Mouse (Mus musculus) cerebellum, adult 9-10 months (tissue): ENCODE results near the gene Ift81.

Experiments
- DNase-seq: peaks from one replicate; pipeline ENCODE4 v3.0.0; 2022

Gene Ift81

DNA sequence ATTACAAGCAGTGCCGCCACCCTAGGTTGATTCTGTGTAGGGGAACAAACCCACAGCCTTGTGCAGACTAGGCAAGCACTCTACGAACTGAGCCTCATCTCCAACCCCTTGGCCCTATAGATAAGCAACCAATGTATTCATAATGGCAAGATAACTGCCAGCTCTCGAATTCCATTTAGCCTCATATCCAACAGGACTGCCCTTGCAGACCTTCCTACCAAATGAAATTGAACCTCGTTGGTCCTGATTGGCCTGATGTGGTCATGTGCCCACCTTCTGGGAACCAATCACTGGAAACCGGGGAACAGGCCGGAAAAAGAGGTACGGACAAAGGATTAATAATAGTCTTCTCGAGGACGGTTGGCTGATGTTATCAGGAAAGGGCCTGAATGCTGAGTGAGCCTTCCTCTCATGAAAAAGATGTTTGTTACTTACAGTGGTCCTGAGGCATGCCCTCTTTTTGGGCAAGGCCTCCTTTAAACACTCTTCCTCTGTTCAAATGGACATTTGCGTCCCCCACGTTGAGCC is 10.7 kb upstream of the Ift81 start:
- no peak for DNase-seq

DNA sequence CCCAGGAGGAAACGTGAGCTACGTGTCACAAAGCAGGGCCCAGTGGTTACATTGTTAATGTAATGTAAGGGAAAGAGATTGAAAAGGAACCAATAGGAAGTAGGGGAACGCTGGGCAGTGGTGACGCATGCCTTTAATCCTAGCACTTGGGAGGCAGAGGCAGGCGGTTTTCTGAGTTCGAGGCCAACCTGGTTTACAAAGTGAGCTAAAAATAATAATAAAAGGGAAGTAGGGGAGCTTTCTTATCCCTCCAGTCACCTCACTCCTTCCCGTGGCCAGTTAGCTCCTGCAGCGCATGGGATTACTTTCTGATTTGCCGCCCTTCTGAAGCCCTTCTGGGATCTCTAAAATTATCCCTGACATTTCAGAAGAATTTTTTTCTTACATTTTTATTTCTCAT is 9.5 kb upstream of the Ift81 start:
- no peak for DNase-seq

- no peak for DNase-seq
Measured at GRCm38 (mm10) chr5:122622526-122622925, 8.2 kb upstream of the Ift81 start.

- no peak for DNase-seq
Measured at GRCm38 (mm10) chr5:122621376-122621886, 7.1 kb upstream of the Ift81 start.

DNA sequence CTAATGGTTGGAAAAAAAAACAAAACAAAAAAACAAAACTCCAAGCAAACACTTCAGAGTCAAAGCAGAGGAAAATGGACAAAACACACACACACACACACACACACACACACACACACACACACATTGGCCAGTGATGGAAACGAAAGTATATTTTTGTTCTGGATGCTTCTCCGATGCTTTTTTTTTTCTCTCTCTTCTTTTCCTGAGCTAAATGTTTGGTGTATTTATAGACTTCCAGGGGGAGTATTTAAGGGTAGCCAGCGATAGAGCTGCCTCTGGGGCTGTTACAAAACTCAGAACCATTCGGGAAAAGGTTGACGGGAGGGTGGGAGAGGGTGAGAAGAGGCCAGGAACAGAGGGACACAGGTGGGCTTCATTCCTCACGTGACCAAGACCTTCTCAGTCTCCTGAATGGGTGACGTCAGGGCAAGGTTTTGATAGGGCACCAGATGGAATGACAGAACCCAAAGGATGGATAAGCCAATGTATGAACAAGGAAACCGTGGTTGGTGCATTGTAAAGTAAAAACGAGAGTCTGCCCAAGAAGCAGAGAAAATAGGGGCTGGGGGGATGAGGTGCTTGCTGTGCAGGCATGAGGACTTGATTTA is 5.5 kb upstream of the Ift81 start:
- no peak for DNase-seq

DNA sequence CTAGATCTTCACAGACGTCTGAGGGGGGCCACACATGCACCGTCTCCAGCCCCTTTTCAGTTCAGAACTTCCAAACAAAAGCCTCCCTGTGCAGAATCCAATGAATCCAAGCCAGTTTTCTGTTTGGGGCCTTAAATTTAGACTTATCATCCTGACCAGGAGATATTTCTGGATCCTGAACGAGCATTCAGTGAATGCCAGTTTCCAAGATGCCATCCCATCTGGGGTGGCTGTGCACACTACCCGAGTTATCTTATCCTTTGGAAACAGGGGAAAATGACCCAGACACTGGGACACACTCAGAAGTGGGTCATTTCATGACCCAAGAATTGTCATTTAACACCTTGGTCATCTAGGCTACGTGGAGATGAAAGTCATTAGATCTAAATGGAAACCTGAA is 3.4 kb upstream of the Ift81 start:
- no peak for DNase-seq

- no peak for DNase-seq
Measured at GRCm38 (mm10) chr5:122611651-122612050, 2.7 kb downstream of the Ift81 start.

DNA sequence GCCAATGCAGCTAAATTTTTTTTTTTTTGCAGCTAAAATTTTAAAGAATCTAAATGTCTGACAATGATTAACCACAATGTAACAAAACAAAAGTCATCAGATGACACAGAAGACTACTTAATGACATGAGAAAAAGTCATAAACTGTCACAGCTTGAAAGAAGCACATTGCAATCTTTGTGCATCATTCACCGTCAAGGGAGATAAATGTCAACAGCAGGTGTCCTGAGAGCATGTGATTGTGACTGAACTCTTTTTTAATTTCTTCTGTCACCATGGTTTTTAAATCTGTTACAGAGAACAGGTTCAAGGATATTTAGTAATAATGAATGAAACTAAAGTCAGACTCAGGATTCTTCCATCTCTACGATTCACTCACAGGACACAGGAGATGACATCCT is 9.4 kb downstream of the Ift81 start:
- no peak for DNase-seq

- DNase-seq: no peak
Measured at GRCm38 (mm10) chr5:122602233-122602632, 12.1 kb downstream of the Ift81 start.

- DNase-seq: no peak
Measured at GRCm38 (mm10) chr5:122595470-122595869, 18.8 kb downstream of the Ift81 start.

DNA sequence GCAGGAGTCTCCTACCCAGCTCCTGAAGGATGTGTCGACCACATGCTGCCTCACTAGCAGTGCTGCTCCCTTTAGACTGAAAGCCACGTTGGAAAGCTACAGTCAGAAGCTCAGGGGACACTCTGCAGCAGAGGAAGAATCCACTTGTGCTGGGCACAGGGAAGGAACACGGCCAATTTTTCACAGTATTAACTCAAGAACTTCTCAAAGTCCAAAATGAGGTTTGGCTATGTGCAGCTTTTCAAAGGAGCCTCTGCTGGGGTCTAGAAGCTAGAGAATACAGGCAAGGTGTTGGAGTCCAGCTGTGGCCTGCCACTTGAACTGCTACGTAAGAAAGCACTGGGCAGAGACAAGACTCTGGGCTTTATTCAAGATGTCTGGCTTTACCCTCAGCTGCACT is 24.4 kb downstream of the Ift81 start:
- DNase-seq: no peak

DNA sequence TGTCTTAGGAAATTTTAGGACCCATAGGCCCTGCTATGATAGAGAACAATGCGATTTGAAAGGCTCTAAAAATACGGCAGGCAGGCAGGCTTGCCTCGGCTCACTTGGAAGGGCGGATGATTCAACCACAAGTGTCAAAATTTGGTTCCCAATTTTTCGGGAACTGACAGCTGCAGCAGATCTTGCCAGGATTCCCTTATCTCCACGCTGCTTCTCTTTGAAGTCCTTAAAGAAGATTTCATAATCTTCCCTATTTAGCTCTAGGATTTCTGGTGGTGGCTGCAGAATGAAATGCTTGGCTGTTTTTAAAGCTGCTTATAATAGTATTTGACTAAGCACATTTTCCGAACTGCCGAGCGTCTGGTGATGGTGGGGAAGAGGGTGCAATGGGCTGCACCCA is 28.8 kb downstream of the Ift81 start:
- no peak for DNase-seq

- no peak for DNase-seq
Measured at GRCm38 (mm10) chr5:122584093-122584492, 30.2 kb downstream of the Ift81 start.

DNA sequence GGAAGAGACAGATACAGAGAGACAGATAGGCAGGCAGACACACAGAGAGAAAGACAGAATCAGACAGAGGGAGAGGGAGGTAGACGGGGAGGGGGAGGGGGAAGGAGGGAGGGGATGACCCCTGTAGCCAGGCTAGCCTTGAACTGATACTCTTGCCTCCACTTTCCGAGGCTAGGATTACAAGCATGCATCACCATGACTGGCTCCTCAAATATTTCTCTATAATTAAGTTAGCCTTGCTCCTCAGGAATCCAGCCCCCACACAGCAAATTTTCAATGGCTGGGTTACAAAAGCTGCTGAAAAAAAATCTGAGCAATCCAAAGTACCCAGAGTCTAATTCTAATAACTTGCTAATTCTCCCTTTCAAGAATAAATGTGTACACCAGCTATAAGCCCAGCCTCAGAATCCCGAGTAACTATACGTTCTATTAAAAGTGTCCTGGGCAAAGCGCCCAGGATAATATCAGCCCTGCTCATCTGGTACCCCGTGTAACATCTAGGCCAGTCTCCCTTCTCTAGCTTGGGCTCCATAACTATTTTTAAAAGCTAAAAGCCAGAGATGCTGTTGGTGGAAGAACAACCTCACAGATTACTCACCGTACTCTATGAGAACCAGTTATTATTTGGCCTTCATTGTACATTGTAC is 37.5 kb downstream of the Ift81 start:
- no peak for DNase-seq

- no peak for DNase-seq
Measured at GRCm38 (mm10) chr5:122572001-122572400, 42.3 kb downstream of the Ift81 start.

DNA sequence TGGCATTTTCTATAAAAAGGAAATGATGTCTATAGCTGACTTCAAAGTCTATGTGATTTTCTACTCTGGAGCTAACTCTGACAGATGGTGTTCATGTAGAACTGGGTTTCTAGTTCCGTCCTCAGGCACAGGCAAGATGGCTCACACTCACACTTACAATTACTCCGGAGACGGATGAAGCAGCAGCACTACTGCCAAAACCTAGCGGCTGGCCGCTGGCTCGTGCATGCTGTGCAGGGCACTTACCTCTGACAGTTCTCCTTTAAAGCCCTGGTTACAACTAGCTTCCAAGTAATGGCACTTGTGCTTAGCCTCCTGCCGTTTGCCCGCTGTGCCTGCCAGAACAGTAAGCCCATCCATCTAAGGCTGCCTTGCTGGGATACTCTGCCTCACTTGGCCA is 47.7 kb downstream of the Ift81 start:
- peak; percentile 85 for DNase-seq

GRCm38 (mm10) chr5:122560654-122561053 is 53.7 kb downstream of the Ift81 start:
- no peak for DNase-seq

- no peak for DNase-seq
Measured at GRCm38 (mm10) chr5:122558127-122558526, 56.2 kb downstream of the Ift81 start.

- no peak for DNase-seq
Measured at GRCm38 (mm10) chr5:122555107-122555506, 59.2 kb downstream of the Ift81 start.

GRCm38 (mm10) chr5:122552638-122553037 is 61.7 kb downstream of the Ift81 start:
- no peak for DNase-seq

GRCm38 (mm10) chr5:122550460-122550859 is 63.9 kb downstream of the Ift81 start:
- no peak for DNase-seq

- DNase-seq: no peak
Measured at GRCm38 (mm10) chr5:122548671-122549070, 65.6 kb downstream of the Ift81 start.

GRCm38 (mm10) chr5:122547810-122548209 is 66.5 kb downstream of the Ift81 start:
- DNase-seq: no peak

DNA sequence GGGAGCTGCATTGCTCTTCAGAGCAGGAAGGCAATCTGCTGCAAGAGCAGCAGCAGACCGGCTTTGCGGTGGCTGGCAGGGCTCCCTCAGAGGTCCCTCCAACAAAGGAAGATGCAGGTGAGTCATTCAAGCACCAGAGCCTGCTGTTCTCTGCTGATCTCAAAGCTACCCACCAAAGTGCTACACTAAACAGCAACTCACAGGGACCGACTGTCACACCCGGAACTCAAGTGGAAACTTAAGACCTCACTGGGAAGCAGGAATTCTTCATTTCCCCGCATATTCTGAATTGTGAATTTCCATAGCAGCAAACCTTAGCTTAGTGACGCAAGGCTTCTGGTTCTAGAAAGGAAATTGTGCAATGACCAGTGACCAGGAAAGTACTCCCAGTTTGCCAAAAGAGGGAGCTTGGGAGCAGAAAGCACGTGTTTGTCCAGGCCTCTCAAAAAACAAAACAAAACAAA is 67.0 kb downstream of the Ift81 start:
- peak; percentile 86 for DNase-seq
